Mouse (Mus musculus) inflammation-experienced regulatory T-cells, adult 6 months (primary cell): ENCODE data around the gene Arnt2. TPM values are rescaled to one million over a fixed set of nuclear protein-coding genes. Genes with fewer than 3 reads are reported as not detected.

ENCODE experiments used
- ATAC-seq: one replicate; pipeline ENCODE4 v1.8.0; 2017
- polyA plus RNA-seq, 3 experiments: library from polyadenylated mRNA; unstranded; fragments of 100-300 nt; shearing (Covaris generic); gene quantifications; one replicate each; pipeline ENCODE4 v1.2.1; 2017

Arnt2 gene
- polyA plus RNA-seq, 3 experiments from 2014 or later: 4.6 to 7.2 (median 5.6) TPM

DNA sequence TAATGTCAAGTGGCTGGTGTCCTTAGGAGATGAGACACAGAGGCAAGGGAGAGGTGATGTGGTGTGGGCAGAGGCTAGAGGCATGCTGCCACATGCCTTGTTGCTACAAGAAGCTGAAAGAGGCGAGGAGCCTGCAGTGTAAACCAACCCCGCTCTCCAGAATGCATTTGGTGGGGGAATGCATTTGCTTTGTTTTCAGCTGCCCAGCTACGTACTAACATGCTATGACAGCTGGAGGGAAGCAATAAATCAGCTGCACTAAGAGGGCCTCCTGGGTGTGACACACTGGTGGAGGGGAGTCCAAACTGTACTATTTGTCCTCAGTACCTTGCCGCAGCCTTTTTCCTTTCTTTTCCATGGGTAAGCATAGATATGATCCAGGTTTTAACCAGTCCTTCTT, 172.3 kb downstream of the Arnt2 start:
- ATAC-seq: no peak

DNA sequence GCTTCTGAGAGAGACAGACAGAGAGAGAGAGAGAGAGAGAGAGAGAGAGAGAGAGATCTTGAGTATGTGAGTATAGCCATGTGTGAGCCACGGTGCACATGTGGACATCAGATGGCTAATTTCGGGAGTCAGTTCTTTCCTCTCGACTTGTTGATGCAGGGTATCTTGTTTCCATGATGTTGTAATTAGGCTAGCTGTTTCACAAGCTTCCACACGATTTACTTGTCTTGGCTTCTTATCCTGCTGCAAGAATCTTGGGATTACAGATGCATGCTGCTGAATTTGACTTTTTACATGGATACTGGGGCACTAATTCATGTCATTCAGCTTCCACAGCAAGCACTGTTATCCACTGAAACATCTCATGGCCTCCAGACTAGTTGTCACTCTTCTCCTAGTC, 178.6 kb downstream of the Arnt2 start:
- no peak for ATAC-seq

DNA sequence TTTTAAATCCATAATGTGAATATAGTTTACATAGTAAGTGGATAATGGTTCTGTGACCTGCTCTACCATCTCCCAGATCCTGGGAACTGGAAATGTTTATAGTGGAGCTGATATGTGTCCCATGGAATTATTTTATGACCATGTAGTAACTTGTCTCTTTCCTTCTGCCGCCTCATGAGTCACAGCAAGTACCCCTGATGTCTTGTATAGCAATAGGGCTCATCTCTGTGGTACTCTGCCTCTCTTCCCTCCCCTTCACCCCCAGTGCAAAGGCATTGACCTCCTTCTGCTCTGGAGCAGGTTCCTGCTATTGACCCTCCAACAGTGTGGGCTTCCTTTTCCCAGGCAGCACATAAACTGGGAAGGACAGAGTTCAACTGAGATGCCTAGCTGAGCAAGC, 182.3 kb downstream of the Arnt2 start:
- ATAC-seq: no peak

GRCm38 (mm10) chr7:84226909-84227308, 183.1 kb downstream of the Arnt2 start:
- ATAC-seq: no peak

GRCm38 (mm10) chr7:84212112-84212511, 197.9 kb downstream of the Arnt2 start:
- no peak for ATAC-seq

GRCm38 (mm10) chr7:84210585-84211291, 199.2 kb downstream of the Arnt2 start:
- no peak for ATAC-seq

DNA sequence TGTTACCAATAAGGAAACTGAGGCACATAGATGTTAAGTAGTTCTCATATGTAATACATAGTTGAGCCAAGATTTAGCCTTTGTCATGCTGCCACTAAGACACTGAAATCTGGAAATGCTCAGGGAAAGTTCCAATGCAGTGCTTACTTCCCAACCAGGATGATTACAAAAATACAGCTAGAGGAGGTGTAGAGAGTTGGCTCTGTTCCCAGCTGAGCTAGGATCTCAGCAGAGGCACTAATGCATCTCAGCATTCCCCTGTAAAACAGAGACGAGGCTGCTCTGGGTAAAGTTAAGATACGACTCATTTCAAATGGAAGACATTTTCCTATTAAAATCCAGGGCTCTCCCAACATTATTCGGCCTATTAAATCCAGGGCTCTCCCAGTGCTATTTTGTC, 206.0 kb downstream of the Arnt2 start:
- ATAC-seq: no peak

- peak; percentile 65 for ATAC-seq
Measured at GRCm38 (mm10) chr7:84201151-84202068, 208.6 kb downstream of the Arnt2 start.

- no peak for ATAC-seq
Measured at GRCm38 (mm10) chr7:84197208-84197860, 212.6 kb downstream of the Arnt2 start.

Other genes with a start within 250 kb of the Arnt2 start
- not detected for gene Gm2115, start 118.8 kb upstream of the Arnt2 start, polyA plus RNA-seq
- 1 to 10 TPM; 7.9 to 9.8 (median 9.6) TPM for gene Fah, start 196.5 kb upstream of the Arnt2 start, polyA plus RNA-seq